In genomic region chr2:33706403-33706802, GRCm38 (mm10) we compare ENCODE assay signal across 27 mouse cellular contexts.
A peak's percentile ranks its signal among the peaks of the same experiment; 100 is the strongest.
DNase-seq lines count a peak whose midpoint lies in the region; ATAC-seq and TF ChIP-seq lines count a peak whose summit lies in the region.
"Had no signal": no experiment of that assay in that cellular context is flagged by ENCODE, and none has a peak within 500 bp of the region (broad histone marks: within the 10 kb centered on the region; RNA-seq: fewer than 3 reads in every experiment).

No protein-coding gene starts in this region.

- H3K27me3 ChIP-seq in forebrain, embryonic 13.5 days = peaks cover 75% of the 10 kb centered on the region
- peaks cover 21% of the 10 kb centered on the region for H3K27me3 ChIP-seq in forebrain, postnatal 0 days (ENCODE audit: insufficient read depth, low read length)
- H3K27me3 ChIP-seq in limb, embryonic 10.5 days (ENCODE audit: low read depth, poor library complexity, severe bottlenecking) = peaks cover 83% of the 10 kb centered on the region
- H3K27me3 ChIP-seq in limb, embryonic 12.5 days = peaks cover 53% of the 10 kb centered on the region
- H3K27me3 ChIP-seq in limb, embryonic 15.5 days = peaks cover 49% of the 10 kb centered on the region

- no peaks in the 10 kb centered on the region for H3K9me3 ChIP-seq in forebrain, embryonic 13.5 days (replicated peaks)
- no peaks in the 10 kb centered on the region for H3K9me3 ChIP-seq in forebrain, postnatal 0 days (ENCODE audit: low read length)
- H3K9me3 ChIP-seq in limb, embryonic 10.5 days (replicated peaks) = no peaks in the 10 kb centered on the region
- H3K9me3 ChIP-seq in limb, embryonic 12.5 days = no peaks in the 10 kb centered on the region
- no peaks in the 10 kb centered on the region for H3K9me3 ChIP-seq in limb, embryonic 15.5 days
- H3K9me3 ChIP-seq: embryonic facial prominence, embryonic 10.5 days; embryonic facial prominence, embryonic 13.5 days; forebrain, embryonic 15.5 days; G1E; heart, embryonic 12.5 days; heart, embryonic 15.5 days; hindbrain, embryonic 15.5 days had no signal

- H3K4me3 ChIP-seq in forebrain, embryonic 13.5 days = no peak overlapping the region
- no peak overlapping the region for H3K4me3 ChIP-seq in forebrain, postnatal 0 days (ENCODE audit: low read depth, low read length)
- peak overlapping the region; percentile 34 for H3K4me3 ChIP-seq in limb, embryonic 10.5 days
- peak overlapping the region; percentile 12 for H3K4me3 ChIP-seq in limb, embryonic 12.5 days (replicated peaks)
- no peak overlapping the region for H3K4me3 ChIP-seq in limb, embryonic 15.5 days
- H3K4me3 ChIP-seq: embryonic facial prominence, embryonic 10.5 days; embryonic facial prominence, embryonic 13.5 days; erythroblast, embryonic 14.5 days; forebrain, embryonic 15.5 days; heart, embryonic 12.5 days; heart, embryonic 15.5 days; hindbrain, embryonic 15.5 days had no signal

- H3K9ac ChIP-seq in forebrain, embryonic 13.5 days = 0 out of 2 replicates have a peak overlapping the region, but pooled peaks have one; percentile 21
- H3K9ac ChIP-seq in forebrain, postnatal 0 days = no peak overlapping the region
- no peak overlapping the region; the same call in 1 of the 2 replicates for H3K9ac ChIP-seq in limb, embryonic 12.5 days (replicated peaks)
- no peak overlapping the region for H3K9ac ChIP-seq in limb, embryonic 15.5 days
- H3K9ac ChIP-seq: forebrain, embryonic 15.5 days; heart, embryonic 12.5 days; heart, embryonic 15.5 days; hindbrain, embryonic 15.5 days had no signal

- TF ChIP-seq CTCF in forebrain, postnatal 0 days (IDR thresholded peaks at IDR 0.05; ENCODE audit: low read depth) = no peak

- DNase-seq in forebrain, postnatal 0 days = no peak
- peak; percentile 55 for DNase-seq in limb, embryonic 10.5 days (ENCODE audit: low spot score)
- DNase-seq in adrenal gland, adult (ENCODE audit: inconsistent age in 2 of 2, low spot score in 1 of 2) = no peak
- DNase-seq in layer of hippocampus, postnatal 14 days (ENCODE audit: low spot score in 2 of 2) = no peak
- DNase-seq: adrenal gland, adult 2 months; adrenal gland, postnatal 25 days; B cell, adult 2 months; cerebellum, adult 11-12 months; cerebellum, adult 8-10 months; cerebellum, postnatal 10 days; cerebellum, postnatal 36 days; gastrocnemius, postnatal 10 days; gastrocnemius, postnatal 36 days; heart, postnatal 10 days; heart, postnatal 36 days had no signal

- no peak for ATAC-seq in forebrain, embryonic 13.5 days
- no peak for ATAC-seq in forebrain, postnatal 0 days
- no peak for ATAC-seq in limb, embryonic 12.5 days (ENCODE audit: insufficient number of reproducible peaks, insufficient read depth, low FRiP score, low TSS enrichment, low read depth)
- no peak for ATAC-seq in limb, embryonic 15.5 days (ENCODE audit: insufficient number of reproducible peaks, low FRiP score, low TSS enrichment, low read depth)
- ATAC-seq: forebrain, embryonic 15.5 days; Patski had no signal

- H3K27ac ChIP-seq in forebrain, embryonic 13.5 days = no peak overlapping the region
- no peak overlapping the region for H3K27ac ChIP-seq in forebrain, postnatal 0 days (ENCODE audit: low read depth, low read length)
- peak overlapping the region; percentile 89 for H3K27ac ChIP-seq in limb, embryonic 10.5 days
- peak overlapping the region; percentile 84 for H3K27ac ChIP-seq in limb, embryonic 12.5 days
- H3K27ac ChIP-seq in limb, embryonic 15.5 days = peak overlapping the region; percentile 34
- H3K27ac ChIP-seq: embryonic facial prominence, embryonic 10.5 days; embryonic facial prominence, embryonic 13.5 days; forebrain, embryonic 15.5 days; heart, embryonic 15.5 days; hindbrain, embryonic 15.5 days had no signal

- WGBS in forebrain, embryonic 13.5 days = 53% methylated on average over 9 of the region's 9 CpGs
- WGBS in forebrain, postnatal 0 days = 50% methylated on average over 9 of the region's 9 CpGs
- 19% methylated on average over 9 of the region's 9 CpGs for WGBS in limb, embryonic 10.5 days
- 17% methylated on average over 9 of the region's 9 CpGs for WGBS in limb, embryonic 12.5 days
- WGBS in limb, embryonic 15.5 days = 34% methylated on average over 9 of the region's 9 CpGs

- H3K4me2 ChIP-seq in forebrain, embryonic 13.5 days = no peak overlapping the region; the same call in 1 of the 2 replicates
- no peak overlapping the region for H3K4me2 ChIP-seq in forebrain, postnatal 0 days (ENCODE audit: low read depth)
- peak overlapping the region; percentile 42 for H3K4me2 ChIP-seq in limb, embryonic 12.5 days
- 0 out of 2 replicates have a peak overlapping the region, but pooled peaks have one; percentile 19 for H3K4me2 ChIP-seq in limb, embryonic 15.5 days
- H3K4me2 ChIP-seq: embryonic facial prominence, embryonic 13.5 days; forebrain, embryonic 15.5 days; heart, embryonic 12.5 days; heart, embryonic 15.5 days; hindbrain, embryonic 15.5 days had no signal

- H3K4me1 ChIP-seq in forebrain, embryonic 13.5 days = peaks cover 44% of the 10 kb centered on the region
- H3K4me1 ChIP-seq in forebrain, postnatal 0 days (ENCODE audit: insufficient read depth) = no peaks in the 10 kb centered on the region
- peaks cover 89% of the 10 kb centered on the region for H3K4me1 ChIP-seq in limb, embryonic 10.5 days
- peaks cover 68% of the 10 kb centered on the region for H3K4me1 ChIP-seq in limb, embryonic 12.5 days (replicated peaks)
- peaks cover 45% of the 10 kb centered on the region for H3K4me1 ChIP-seq in limb, embryonic 15.5 days

- H3K36me3 ChIP-seq in forebrain, embryonic 13.5 days (ENCODE audit: poor library complexity, severe bottlenecking) = no peaks in the 10 kb centered on the region
- H3K36me3 ChIP-seq in forebrain, postnatal 0 days (ENCODE audit: insufficient read depth) = no peaks in the 10 kb centered on the region
- H3K36me3 ChIP-seq in limb, embryonic 10.5 days = no peaks in the 10 kb centered on the region
- no peaks in the 10 kb centered on the region for H3K36me3 ChIP-seq in limb, embryonic 12.5 days
- H3K36me3 ChIP-seq in limb, embryonic 15.5 days = no peaks in the 10 kb centered on the region
- H3K36me3 ChIP-seq: embryonic facial prominence, embryonic 10.5 days; embryonic facial prominence, embryonic 13.5 days; forebrain, embryonic 15.5 days; G1E; heart, embryonic 12.5 days; heart, embryonic 15.5 days; hindbrain, embryonic 15.5 days had no signal

Comparison
In these comparisons a context has a peak if more than half of its experiments do, and no peak if none do; other contexts are left out.
1. H3K4me3 ChIP-seq: peak in limb, embryonic 10.5 days (single experiment) and limb, embryonic 12.5 days (single experiment); none in forebrain, embryonic 13.5 days (single experiment), forebrain, postnatal 0 days (single experiment) and limb, embryonic 15.5 days (single experiment).
2. H3K27ac ChIP-seq: peak in limb, embryonic 10.5 days (single experiment), limb, embryonic 12.5 days (single experiment) and limb, embryonic 15.5 days (single experiment); none in forebrain, embryonic 13.5 days (single experiment) and forebrain, postnatal 0 days (single experiment).
3. H3K4me2 ChIP-seq: peak in limb, embryonic 12.5 days (single experiment) and limb, embryonic 15.5 days (single experiment); none in forebrain, embryonic 13.5 days (single experiment) and forebrain, postnatal 0 days (single experiment).